Mouse (Mus musculus) thymus, postnatal 4 days (tissue): ENCODE measurements at regions not wholly inside any gene's neighbourhood (a gene's known extent, or its start where the extent isn't known, plus 50 kb on each side); places are given as distances from the start of the nearest gene placed in this dataset.

Experiments used
- DNase-seq: peaks from one replicate; pipeline ENCODE4 v3.0.0; 2021

DNA sequence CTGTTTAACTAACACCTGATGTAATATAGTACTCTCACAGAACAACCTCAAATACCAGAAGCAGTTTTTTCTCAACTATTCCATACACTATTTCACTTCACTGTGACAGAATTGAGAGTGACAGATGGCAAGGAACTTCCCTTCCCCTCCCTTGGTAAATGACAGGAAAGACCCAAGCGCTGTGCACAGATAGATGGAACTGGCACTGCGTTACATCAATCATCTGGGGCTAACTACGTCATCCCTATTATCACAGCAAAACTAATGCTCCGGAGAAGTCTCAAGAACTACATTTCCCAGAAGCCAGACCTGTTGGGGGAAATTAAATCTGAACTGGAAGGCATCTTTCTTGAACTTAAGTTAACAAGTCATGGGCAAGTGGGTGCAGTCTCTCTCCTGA, 493.6 kb upstream of the Gm5415 start:
- no peak for DNase-seq

DNA sequence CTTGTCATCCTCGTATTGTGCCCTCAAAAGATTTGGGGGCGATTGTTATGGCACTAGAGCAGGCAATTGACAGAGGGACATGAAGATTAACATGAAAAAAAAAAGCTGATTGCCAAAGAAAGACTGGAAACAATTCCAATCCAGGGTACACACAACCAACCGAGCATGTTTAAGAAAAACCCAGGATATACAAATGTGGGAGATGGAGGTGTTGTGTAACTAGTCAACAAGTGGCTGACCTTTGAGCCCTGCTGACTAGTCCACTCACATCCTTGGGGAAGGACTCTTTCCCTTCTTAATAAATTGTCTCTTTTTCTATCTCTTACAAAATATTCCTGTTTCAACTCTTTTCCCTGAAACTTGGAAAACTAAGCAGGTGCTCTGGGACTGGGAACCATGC, 484.9 kb upstream of the Gm5415 start:
- no peak for DNase-seq

DNA sequence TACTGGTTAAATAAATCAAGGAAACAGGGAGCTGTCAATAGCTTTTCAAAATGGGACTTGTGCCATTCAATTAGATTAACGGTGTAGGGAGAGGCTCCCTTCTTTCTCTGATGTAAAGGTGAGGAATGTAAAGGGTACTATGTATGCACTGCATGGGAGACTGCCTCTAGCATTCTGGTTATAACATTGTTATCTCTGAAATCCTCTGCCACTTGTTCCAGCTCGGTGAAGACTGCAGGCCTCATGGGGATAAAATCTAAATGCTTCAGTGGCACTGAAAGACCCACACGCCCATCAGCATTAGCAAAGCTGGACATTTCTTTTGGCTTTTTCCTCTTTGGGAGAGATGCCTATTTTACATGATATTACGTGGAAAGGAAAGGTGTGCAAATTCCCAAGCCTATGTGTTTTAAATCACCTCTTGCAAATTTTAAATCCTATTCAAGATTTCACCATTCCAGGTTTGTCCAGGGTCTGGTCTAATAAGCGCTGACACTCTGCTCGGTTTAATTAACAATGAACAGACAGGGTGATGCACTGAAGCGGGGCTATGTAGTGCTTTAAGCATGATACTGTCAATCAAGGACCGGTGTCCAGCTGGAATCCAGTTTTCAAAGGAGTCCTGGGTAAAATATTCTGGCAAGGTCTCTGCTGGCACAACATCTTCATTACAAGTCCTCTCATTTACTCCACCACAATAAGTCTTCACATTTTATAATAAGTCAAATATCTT, 479.8 kb upstream of the Gm5415 start:
- DNase-seq: no peak

DNA sequence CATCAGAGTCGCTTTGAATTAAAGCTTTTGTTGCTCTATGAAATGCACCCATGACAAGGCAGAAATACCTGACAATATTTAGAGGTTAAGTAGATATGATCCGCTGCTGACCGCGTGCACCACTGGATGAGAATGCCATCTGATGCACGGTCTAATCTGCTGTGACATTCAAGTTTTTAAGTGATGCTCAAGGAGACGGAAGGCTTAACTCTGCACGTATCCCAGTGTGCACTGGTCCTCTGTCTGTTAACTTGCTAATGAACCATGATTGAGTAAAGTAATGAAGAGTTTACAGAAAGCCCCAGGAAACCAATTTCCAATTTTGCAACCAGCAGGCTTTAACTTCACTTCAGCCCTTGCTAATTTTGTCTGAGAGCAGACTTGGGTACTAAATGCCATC, 478.3 kb upstream of the Gm5415 start:
- no peak for DNase-seq

DNA sequence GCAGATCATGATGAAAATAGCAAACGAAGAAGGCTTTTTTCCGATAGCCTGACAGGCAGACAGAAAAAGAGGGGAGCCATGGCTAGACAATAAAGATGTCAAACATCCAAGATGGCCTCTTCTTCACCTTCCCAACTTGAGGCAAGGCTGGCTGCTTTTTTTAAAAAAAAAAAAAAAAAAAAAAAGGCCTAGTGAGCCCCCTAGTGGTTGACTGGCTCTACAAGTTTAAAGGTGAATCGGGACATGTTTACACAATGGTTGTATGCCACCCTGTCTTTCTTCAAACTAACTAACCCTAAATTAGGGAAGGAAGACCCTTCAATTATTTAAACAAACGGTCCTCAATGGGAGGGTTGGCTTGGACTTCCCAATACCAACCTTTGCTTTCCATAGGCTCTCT, 475.8 kb upstream of the Gm5415 start:
- DNase-seq: no peak

DNA sequence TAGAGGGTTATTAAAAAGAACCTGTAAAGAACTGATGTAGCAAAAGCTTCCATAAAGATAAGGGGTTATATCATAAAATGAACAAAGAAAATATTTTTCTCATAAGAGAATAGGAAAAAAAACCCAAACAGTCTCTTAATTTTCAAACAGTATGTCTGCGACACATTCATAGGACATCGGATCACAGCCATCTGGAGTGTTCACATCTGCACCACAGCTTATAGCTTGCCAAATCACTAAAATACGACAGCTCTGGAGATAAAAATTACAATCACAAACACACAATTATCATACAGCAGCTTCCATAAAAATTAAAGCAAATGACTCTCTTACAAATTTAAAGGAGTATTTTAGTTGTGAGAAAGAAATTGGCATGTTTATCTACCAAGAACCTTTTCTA, 456.9 kb upstream of the Gm5415 start:
- DNase-seq: no peak

DNA sequence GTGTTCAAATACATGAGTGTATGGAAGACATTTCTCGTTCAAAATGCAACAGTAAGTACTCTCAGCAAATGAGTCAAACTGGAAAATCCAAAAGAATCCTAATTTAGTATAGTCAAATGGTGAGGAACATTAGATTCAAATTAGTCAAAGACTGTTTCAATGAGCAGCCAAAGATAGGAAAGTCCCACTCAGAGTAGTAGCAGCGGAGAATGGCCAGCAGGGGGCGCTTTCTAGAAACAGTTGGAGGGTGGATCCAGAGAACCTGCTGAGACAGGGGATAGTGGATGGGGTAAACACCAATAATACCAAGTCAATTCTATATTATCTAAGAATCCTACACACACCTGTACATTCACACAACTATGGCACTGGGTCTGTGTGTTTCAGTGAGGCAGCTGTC, 417.9 kb upstream of the Gm5415 start:
- peak; percentile 28 for DNase-seq

DNA sequence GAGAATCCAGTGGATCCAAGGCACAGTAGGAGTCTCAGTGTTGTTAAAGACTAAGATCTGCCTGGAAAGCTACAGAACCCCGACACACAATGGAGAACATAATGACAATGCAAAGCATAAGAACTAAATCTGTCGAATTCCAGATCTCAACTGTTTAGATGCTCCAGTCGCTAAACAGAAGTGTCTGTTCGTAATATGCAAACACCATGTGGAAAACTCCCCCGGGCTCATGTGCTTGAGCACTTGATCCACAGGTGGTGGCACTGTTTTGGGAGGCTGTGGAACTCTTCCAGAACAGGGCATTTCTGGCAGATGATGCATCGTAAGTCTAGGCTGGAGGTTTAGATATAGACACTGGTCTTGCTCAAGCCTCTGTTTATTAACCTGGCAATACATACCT, 412.2 kb upstream of the Gm5415 start:
- no peak for DNase-seq

DNA sequence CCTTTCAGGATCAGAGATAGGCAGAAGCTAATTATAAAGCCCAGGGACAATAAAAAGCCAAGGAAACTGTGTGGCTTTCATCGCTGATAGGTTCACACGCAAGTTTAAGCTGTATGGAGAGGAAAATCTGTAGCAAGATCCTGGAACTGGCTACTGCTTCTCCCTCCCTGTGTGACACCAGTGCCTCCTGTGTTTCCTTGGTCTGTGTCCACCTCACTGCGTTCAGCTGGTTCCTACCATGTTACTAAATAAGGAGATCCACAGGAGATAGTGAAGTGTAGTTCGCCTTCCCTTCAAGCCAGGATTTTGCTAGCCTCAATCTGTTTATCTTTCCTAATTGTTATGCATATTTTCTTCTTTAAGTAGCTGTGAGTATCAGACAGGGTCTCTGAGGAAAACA, 399.2 kb upstream of the Gm5415 start:
- DNase-seq: no peak

DNA sequence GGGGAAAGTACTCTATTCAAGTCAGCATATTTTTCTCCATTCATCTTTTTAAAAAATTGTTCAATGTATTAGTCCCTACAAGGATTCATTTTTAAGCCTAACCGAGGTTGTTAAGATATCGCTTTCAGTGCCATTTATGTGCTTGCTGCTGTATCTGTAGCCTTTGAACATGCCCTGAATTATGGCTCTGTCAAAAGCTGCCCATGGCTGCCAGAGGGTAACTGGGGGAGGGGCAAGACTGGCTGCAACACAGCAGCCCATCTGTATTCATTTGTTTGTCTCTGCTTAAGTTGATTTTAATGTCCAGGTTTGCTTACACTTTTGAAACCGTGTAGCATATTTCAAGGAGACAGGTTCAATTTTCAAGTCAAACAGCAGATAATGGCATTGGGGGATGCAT, 383.3 kb upstream of the Gm5415 start:
- DNase-seq: no peak

DNA sequence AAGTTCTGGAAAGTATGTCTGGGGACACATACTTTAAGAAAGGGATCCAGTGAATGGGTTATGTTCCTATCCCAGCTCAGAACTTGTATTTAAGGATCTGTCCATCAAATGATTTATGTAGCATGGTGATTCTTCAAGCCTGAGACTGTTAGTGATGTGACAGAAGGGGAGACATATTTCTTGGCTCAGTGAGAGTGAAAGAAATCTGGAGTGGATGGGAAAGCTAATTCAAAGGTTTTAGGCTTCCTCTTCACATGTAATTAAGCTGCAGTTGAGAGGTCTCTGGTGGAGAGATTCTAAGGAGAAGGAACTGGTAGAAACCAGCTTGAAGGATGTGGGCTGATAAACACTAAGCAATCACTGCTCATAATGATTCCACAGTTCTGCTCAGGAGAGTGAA, 355.3 kb upstream of the Gm5415 start:
- no peak for DNase-seq

DNA sequence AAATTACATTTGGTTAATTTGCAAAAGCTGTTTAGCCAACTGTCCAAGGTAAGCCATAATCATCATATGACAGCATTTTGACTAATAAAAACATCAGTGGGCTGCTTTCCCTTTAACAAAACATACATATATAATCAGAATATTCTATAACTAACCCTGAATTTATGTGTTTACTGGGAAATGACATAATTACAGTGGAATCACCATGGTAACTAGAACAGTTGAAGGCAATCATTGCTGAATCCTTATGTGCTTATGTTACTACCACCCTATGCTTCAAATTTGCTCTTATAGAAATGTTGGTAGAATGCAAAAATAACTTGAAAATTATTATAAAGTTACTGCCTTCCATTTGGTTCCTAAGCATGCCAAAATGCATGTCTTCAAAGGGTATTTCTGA, 340.6 kb upstream of the Gm5415 start:
- DNase-seq: no peak

DNA sequence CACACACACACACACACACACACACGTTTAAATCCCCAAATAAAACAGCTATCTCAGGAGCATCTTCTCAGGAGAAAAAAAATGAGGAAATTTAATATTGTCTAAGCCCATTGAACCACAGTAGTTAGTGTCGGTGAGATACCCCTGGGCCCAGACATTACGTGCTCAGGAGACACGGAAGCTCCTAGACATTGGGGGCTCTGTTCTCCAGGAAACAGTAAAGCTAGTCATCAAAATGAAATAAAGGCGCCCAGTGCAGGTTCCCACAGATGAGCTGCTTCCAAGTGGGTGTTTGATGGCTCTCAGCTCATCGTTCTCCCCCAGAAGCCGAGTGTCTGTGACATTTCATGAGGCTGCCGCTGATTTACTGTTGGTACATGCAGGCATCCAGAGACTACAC, 325.8 kb upstream of the Gm5415 start:
- DNase-seq: no peak

DNA sequence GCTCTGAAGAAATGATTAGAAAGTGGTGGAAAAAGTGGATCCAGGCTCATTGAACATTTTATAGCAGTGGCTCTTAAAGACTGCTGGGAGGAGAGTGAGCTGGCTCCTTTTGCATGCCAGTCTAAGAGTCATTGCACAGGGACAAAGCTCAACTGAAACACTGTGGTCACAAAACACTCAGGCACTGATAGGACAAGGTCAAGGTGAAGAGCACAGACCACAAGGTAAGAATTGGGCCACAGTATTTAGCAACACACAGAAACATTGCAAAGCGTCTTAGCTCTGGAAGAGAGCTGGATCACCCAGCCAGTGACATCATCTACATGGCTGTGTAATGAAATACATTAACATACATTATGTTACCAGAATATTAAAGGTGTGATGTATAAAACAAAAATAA, 319.0 kb upstream of the Gm5415 start:
- no peak for DNase-seq

DNA sequence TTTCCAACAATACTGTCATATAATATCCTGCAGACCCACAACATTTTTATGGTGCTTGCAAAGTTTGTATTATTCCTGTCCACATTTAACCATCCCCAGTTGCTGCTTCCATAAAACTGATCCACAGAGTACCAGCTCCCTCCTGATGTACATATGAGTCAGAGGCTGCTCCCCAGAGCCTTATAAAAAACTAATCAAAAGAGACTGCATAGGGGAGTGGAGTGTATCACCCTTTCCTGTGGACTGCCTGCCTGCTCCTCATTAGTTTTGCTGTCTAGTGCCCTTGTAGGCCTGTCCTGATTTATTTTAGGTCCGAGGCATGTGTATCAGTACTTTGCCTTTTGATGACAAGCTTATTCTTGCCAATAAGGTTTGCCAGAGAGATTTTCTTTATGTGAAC, 310.9 kb upstream of the Gm5415 start:
- DNase-seq: no peak
